Mouse (Mus musculus): ENCODE measurements around the gene Myo10. TPM values are rescaled to one million over a fixed set of nuclear protein-coding genes. Genes with fewer than 3 reads are reported as not detected.

Myo10 gene
- total RNA-seq, 2 experiments from 2014 or later, result 36.3 to 50.5 TPM

DNA sequence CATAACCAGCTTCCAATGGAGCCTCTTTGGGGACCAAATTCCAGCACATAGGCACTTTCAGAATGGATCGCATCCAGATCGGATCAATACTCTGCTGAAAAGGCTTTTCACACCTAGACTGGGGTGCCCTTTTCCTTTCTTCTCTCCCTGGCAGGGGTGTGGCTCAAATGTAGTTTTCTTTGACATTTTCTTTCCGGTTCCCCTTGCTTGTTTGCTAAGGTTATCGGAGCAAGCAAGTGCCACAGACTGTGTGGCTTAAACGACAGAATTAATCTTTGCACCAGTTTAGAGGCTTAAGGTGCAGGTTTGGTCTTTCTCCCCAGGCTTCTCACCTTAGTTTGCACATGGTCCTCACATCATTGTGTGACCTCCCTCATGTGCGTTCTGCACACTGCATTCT is 11.1 kb upstream of the Myo10 start:
- no peak for DNase-seq

DNA sequence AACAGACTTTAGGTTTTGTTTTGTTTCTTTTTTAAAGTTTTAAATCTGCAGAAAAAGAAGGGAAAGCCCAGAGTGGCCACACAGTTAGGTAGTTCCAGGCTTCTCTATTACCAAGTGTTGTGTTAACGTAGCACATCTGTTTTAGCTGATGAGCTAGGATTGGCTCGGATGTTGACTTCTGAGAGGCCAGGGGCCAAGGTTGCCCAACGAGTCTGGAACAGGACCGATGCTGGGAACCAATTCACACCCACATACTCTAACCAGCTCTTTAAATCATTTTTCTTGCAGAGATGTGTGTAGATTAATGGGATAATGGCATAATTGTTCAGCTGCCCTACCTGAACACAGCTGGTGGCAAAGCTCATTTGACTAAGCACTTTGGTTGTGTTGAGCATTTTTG is 1.8 kb upstream of the Myo10 start:
- no peak for DNase-seq

- no peak for DNase-seq
These were observed 750 bp upstream of the Myo10 start for GRCm38 (mm10) chr15:25621351-25622199.

DNA sequence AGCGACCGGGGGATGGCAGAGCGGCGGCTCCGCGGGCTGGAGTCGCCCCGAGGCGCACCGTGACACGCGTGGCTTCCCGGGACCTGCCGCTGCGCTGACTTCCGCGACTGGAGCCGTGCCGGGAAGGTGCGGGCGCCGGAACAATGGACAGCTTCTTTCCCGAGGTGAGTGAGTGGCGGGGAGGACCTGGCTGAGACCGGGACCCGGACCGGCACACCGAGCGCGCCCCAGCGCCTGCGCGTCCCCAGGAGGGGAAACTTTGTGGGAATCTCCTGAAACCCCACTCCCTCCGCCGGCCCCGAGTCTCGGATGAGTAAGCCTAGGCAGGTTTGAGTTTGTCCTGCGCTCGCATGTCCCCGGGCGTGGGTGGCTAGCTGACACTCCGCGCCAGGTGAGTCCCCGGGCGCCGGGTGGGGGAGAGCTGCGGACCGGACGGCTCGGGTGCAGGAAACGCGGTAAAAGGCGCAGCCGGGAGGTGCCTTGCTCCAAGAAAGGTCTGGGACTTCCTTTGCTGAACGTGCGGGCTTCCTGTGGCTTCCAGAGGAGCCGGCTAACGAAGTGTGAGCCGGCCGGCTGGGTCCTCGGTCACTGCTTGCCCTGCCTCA is 644 bp downstream of the Myo10 start:
- DNase-seq, result peak; percentile 50

DNA sequence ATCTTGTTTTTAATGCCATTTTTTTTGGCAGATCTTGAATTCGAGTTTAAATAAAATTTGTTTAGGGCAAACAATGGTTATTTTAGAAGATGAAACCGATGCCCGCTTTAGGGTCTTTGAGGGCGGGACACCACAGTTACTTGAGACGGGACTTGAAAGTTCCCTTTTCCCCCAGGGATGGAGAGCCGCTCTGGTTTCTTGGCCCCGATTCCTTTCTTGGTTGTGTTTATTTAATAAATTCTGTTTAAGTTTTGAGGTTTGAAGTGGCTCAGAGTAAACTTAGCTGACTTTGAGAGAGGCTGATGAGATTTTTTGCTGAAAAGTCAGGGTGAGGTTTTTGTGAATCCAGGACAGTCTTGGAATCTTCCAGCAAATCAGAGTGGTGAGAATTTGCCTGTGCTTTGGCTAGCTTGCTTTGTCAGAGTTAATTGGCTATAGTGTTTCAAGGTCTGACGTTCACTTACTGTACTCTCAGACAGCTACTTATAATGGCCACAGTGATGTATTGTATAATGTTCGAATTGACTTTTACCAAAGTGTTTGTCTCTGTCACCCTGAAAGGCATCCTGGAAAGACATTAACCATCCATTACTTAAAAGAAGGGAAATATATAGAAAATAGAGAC is 1.3 kb downstream of the Myo10 start:
- DNase-seq, result no peak

DNA sequence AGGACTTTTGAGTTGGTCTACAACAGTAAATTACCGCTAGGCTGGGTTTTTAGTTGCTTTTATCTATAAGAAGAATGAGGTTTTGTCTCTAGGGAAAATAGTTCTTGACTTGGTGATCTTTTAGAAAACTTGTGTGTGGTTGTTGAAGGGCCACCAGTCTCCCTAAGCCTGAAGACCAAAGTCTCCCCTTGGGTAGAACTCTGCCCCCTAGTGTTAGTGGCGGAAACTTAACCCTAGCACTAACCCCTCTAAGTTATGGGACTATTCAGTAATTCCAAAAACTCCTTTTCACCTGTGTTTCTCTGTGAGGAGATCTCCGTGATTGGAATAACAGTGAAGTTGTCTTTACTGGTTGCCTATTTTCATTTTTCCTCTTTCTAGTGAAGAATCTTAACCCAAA is 1.9 kb downstream of the Myo10 start:
- DNase-seq, result no peak

DNA sequence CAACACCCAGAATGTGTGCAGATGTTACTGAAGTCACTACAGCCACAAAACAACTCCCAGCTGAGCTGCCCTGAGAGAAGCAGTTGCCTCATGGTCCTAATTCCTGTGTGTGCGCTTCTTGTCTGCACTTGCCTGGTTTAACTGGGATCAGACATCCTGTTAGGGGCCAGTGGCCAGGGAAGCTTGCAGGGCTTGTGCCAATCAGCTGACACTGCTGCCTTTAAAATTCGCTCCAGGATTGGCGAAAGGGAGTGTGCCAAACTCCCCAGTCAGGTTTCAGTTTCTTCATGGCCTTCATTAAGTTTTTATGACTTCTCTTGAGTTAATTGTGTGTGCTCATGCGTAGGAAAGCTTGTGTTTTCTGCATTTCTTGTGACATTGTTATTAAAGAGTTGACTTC is 3.1 kb downstream of the Myo10 start:
- DNase-seq, result no peak

DNA sequence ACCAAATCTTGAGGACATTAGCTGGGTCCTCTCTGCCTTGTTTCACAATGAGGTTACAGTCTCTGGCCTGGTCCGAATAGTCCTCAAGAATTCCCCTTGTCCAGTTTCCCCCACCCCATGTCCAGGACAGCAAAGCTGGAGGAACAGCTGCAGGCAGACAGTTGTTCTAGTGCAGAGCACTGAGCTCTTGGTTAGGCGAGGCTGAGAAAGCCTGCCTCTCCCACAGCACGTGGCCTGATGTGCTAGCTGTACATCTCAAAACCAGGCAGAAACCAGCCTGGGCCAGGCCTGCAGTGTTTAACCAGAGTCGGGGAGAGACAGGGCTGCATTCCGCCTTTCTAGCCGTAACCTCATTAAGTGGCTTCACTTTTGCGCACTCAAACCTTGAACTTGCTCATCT is 4.7 kb downstream of the Myo10 start:
- no peak for DNase-seq

DNA sequence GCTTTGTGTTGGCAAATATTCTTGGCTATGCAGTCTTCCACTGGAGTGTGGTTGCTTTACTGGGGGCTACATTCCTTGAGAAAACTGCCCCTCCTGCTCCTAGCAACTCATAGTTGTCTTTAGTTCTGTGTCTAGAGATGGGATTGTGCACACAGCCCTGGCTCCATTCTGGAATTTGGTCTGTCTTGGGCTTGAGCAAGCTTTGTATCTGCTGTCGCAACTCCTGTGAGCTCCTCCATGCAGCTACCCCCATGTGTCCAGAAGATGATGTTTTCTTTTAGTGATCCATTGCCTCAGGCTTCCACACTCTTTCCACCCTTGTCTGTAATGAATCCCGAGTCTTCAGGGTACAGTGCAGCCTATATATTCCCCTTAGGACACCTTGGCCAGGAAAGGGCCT is 5.9 kb downstream of the Myo10 start:
- no peak for DNase-seq

DNA sequence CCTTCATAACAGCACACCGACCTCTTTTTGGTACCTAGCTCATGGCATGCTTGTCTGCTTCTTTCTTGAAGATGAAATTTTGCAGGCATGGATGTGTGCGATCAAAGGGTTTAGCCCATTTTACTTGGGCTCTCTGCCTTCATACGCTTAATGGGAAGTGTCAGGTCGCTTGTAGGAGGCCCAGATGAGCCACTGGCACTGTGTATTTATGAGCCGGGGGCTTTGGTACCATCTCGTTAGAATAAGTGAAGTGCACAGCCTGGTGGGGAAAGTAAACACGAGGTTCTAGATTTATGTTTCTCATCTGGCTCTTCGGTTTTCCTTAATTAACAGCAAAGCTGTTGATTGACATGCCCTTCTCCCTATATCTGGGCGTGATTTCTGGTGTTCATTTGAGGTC is 8.4 kb downstream of the Myo10 start:
- DNase-seq, result no peak

GRCm38 (mm10) chr15:25631332-25631731 is 9.0 kb downstream of the Myo10 start:
- DNase-seq, result no peak

- no peak for DNase-seq
These were observed 10.6 kb downstream of the Myo10 start for GRCm38 (mm10) chr15:25632902-25633301.

DNA sequence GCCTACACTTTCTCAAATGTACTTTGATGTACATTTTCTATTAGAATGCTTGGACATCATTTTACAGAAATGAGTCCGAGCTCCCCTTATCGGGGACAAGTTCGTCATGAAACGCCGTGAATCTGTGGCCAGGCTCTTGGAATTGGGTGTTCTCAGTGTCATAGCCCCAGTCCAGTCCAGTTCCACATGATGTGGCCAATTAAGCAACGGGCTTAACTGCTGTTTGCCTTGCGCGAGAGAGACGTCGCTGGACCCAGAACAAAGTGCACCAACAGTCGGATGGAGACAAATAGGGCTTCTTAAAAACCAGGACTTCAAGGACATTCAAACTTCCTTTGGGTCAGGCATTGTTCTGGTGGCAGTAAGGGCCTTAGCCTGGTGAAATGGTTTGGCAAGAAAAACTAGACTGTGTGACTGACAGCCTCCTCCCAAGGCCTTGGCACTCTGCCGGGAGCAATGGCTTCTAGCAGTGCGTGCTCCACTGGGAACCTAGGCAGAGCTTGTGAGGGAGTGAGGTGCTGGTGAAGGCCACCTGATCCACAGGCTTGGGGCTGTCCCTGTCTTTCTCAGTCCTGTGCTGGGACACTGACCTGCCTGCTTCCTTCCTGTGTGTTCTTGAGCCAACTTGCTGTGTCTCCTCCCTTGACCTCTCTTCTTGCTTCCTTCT is 11.5 kb downstream of the Myo10 start:
- DNase-seq, result peak; percentile 36

- peak; percentile 66 for DNase-seq
These were observed 15.4 kb downstream of the Myo10 start for GRCm38 (mm10) chr15:25637727-25638126.

DNA sequence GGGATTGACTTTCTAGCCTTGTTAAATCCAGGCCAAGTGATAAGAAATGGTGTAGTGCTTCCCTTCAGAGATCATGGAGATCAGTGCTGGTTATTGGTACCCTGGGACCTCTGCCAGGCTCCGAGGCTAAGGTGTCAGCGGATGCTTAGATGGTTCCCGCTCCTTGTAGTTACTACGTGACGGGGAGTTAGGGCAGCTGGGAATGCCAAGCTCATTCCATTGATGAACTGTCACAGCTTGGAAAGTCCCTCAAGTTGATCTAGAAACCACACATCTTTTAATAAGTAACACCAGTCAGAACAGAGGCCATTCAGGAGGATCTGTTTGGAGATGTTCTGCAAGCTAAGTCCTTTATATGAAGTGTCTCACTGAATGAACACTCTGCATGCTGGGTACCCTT is 16.9 kb downstream of the Myo10 start:
- DNase-seq, result no peak

DNA sequence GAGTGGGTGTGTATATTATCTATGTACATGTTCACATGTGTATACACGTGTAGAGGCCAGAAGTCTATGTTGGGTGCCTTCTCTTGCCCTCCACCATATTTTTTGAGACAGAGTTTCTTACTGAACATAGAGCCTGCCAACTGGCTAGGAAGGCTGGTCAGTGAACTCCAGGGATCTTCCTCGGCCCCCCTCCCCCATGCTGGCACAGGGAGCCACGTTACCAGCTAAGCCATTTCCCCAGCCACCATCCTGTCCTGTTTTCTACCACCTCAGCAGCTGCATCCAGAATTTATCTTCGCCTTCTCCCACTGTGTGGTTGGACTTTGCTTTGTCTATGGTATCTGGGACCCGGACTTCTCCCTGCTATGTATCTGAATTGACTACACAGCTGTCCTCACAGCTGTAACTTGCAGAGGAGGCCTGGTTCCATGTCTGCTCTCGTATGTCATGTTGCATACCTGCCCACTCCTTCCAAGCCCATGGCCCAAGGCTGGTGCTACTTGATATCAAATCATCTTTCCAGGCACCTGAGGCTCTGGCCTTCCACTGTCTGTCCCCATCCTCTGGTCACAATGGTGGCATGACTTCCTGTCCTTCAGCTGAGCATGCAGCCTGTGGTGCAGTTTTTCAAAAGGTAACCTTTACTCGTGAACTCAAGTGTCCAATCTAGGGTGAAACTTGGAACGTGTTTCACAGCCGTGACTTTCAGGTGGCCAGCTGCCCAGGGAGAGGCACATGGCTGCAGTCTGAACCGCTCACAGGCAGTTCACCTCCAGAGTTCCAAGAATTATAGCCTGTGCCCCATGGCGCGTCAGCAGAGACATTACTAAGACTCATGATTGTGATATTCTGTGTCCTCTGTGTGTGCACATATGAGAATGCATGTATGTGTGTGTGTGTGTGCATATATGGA is 18.8 kb downstream of the Myo10 start:
- DNase-seq, result no peak

DNA sequence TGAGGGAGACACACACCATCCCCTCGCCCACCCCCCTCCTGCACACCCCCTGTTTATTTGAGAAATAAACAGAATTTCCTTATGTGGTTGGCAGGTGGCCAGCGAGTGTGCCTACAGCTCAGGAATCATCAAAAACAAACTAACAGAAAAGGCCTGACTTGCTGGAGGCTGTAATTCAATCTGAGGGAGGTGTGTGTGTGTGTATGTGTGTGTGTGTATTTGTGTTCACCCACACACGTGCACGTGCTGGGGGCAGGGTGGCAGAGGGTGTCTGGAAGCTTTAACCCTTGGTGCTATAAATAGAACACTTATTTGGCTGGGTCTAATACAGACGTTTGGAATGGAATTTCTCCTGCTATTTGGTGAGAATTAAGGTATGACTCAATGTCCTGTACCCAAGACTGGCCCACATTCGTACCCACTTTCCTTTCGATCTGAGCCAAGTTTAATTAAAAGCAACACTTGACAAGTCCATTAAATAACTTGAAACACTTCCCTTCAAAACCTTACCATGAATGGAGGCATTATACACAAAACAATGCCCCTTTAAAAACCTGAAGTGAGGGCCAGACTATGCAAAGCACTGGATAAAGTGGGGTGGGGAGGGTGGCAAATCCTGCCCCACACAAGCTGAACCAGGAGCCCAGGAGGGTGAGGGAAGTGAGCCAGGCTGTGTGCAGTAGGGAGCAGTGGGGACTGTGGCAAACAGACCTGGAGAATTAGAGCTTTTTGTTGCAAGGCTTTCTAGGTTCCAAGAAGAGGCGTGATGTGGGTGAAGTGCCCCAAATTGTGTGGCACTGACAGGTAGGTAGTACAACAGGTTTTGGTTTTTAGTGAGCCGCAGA is 20.1 kb downstream of the Myo10 start:
- DNase-seq, result no peak

DNA sequence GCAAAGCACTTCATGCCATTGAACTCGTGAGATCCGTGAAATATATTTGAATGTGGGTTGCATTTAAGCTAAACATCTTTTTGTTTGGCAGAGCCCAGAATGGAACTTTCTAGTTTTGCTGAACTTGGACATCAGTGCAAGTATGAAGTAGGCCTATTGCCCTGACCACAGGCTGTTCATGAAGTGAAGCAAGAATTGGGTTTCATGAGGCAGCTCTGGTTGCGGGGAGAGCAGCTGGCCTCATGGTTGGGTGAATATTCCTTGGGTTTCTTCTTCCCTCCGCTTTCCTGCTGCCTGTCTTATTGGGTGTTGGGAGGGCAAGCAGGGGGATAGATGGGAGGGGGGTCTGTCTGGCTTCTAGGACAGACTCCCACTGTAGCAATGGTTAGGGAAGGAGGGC is 23.5 kb downstream of the Myo10 start:
- DNase-seq, result no peak

- no peak for DNase-seq
These were observed 26.0 kb downstream of the Myo10 start for GRCm38 (mm10) chr15:25648287-25648686.

GRCm38 (mm10) chr15:25650371-25650770 is 28.0 kb downstream of the Myo10 start:
- no peak for DNase-seq

DNA sequence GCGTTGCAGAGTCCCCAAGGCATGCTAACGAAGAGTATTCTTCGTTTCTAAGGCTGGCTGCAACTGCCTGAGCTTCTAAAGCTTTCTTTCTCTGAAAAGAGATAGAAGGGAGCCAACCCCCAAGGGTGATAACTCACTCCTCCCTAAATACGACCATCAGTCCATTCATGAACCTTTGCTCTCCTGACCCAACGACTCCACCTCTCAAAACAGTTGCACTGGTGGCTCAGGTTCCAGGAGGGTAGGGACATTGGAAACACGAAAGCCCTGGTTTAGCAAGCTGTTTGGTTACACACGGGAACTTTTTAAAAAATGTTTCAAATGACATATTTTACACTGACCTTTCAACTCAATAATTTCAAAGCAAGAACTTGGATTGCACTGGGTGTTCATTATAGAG is 29.5 kb downstream of the Myo10 start:
- DNase-seq, result no peak
